Mouse (Mus musculus) intestine, embryonic 14.5 days (tissue): Measurements from ENCODE around the gene Crocc. TPM values are rescaled to one million over a fixed set of nuclear protein-coding genes. Genes with fewer than 3 reads are reported as not detected.
A peak's percentile ranks its signal among the peaks of the same experiment; 100 is the strongest.

ENCODE experiments used
- ATAC-seq: fragments of 200-750 bp; cut with Nextera tagmentation; replicated peaks from 2 replicates; pipeline ENCODE4 v1.8.0; 2017; ENCODE audit warnings: low read depth, moderate number of reproducible peaks, moderate TSS enrichment, moderate library complexity; ENCODE audit not compliant: low FRiP score, low TSS enrichment
- DNase-seq: peaks from one replicate; pipeline ENCODE4 v3.0.0-alpha.2; 2018; ENCODE audit warnings: low spot score
- H3K27ac ChIP-seq: fragments of 300-500 bp; sonication (generic); 2 replicates; pipeline ENCODE4 v1.5.1; 2014; ENCODE audit warnings: low read depth, mild to moderate bottlenecking, control low read depth
- H3K27me3 ChIP-seq: fragments of 300-500 bp; sonication (generic); replicated peaks from 2 replicates; pipeline ENCODE4 v1.6.1; 2014; ENCODE audit warnings: low read length, control low read depth; ENCODE audit not compliant: control insufficient read depth, insufficient read depth
- H3K36me3 ChIP-seq: fragments of 300-500 bp; sonication (generic); 2 replicates; pipeline ENCODE4 v1.6.1; 2014; ENCODE audit warnings: low read length, control low read depth; ENCODE audit not compliant: control insufficient read depth, insufficient read depth
- H3K4me1 ChIP-seq: fragments of 300-500 bp; sonication (generic); replicated peaks from 2 replicates; pipeline ENCODE4 v1.6.1; 2014; ENCODE audit warnings: low read length, control low read depth, mixed read lengths; ENCODE audit not compliant: control insufficient read depth, insufficient read depth
- H3K4me2 ChIP-seq: fragments of 300-500 bp; sonication (generic); 2 replicates; pipeline ENCODE4 v1.6.1; 2014; ENCODE audit warnings: low read length
- H3K4me3 ChIP-seq: fragments of 300-500 bp; sonication (generic); 2 replicates; pipeline ENCODE4 v1.5.1; 2014; ENCODE audit warnings: low read depth, low read length, control low read depth, mixed read lengths
- H3K9ac ChIP-seq: fragments of 300-500 bp; sonication (generic); 2 replicates; pipeline ENCODE4 v1.6.1; 2014; ENCODE audit warnings: mild to moderate bottlenecking, low read length
- H3K9me3 ChIP-seq: fragments of 300-500 bp; sonication (generic); 2 replicates; pipeline ENCODE4 v1.6.1; 2016; ENCODE audit warnings: low read length, control low read depth; ENCODE audit not compliant: control insufficient read depth
- WGBS: fragments of 180-500 bp; shearing (Covaris S2); extraction: QIAGEN DNeasy Blood & Tissue Kit; methylation state at CpG from one replicate; pipeline ENCODE4 v1.1.7; 2014; 5-methylcytosine and 5-hydroxymethylcytosine counted together
- polyA plus RNA-seq: library from polyadenylated mRNA; unstranded; fragments of >200 nt; fragmentation: Nextera tagmentation; extraction: Ambion mirVana; gene quantifications from 2 replicates; pipeline ENCODE4 v1.2.1, GENCODE M21; 2014

Gene Crocc
- polyA plus RNA-seq, 1 experiment from 2014 or later = 6.6 TPM

- ATAC-seq = peak; percentile 70; the same call in 1 of the 2 replicates
- H3K4me3 ChIP-seq = peak overlapping the region; percentile 52
- 2% methylated on average over 31 of the region's 32 CpGs for WGBS
These were observed 529 bp downstream of the Crocc start for GRCm38 (mm10) chr4:141059616-141060425.

GRCm38 (mm10) chr4:141058835-141059234 is 1.5 kb downstream of the Crocc start:
- Histone ChIP-seq H3K36me3 (peaks cover 16% of the 10 kb centered on the region; the same call in 1 of the 2 replicates), H3K27ac (no peak overlapping the region), H3K9me3 (no peaks in the 10 kb centered on the region), H3K9ac (no peak overlapping the region), H3K4me1 (peaks cover 13% of the 10 kb centered on the region; the same call in 1 of the 2 replicates), H3K4me3 (no peak overlapping the region), H3K27me3 (no peaks in the 10 kb centered on the region), H3K4me2 (no peak overlapping the region)
- no peak for DNase-seq
- ATAC-seq = no peak
- WGBS = 72% methylated on average over 9 of the region's 9 CpGs

More at GRCm38 (mm10) chr4:141059616-141060425, 529 bp downstream of the Crocc start:
- peaks cover 11% of the 10 kb centered on the region; the same call in 1 of the 2 replicates for H3K36me3 ChIP-seq
- peak overlapping the region; percentile 59 for H3K4me2 ChIP-seq
- H3K4me1 ChIP-seq = peaks cover 10% of the 10 kb centered on the region; the same call in 1 of the 2 replicates
- peak overlapping the region; percentile 83 for H3K9ac ChIP-seq
- no peaks in the 10 kb centered on the region for H3K9me3 ChIP-seq
- peak overlapping the region; percentile 88 for H3K27ac ChIP-seq
- no peak for DNase-seq
- H3K27me3 ChIP-seq = no peaks in the 10 kb centered on the region

- DNase-seq (no peak), ATAC-seq (no peak)
- no peak overlapping the region for H3K9ac ChIP-seq
- no peak overlapping the region for H3K27ac ChIP-seq
- 97% methylated on average over 10 of the region's 10 CpGs for WGBS
- no peak overlapping the region for H3K4me2 ChIP-seq
- H3K9me3 ChIP-seq = no peaks in the 10 kb centered on the region
- no peaks in the 10 kb centered on the region for H3K27me3 ChIP-seq
- peaks cover 16% of the 10 kb centered on the region; the same call in 1 of the 2 replicates for H3K36me3 ChIP-seq
- H3K4me1 ChIP-seq = peaks cover 15% of the 10 kb centered on the region; the same call in 1 of the 2 replicates
- no peak overlapping the region for H3K4me3 ChIP-seq
These were observed 3.4 kb downstream of the Crocc start for GRCm38 (mm10) chr4:141056970-141057369.

- 46% methylated on average over 17 of the region's 17 CpGs for WGBS
- Histone ChIP-seq H3K27me3 (no peaks in the 10 kb centered on the region), H3K36me3 (peaks cover 18% of the 10 kb centered on the region; the same call in 1 of the 2 replicates), H3K27ac (no peak overlapping the region), H3K9me3 (no peaks in the 10 kb centered on the region), H3K4me1 (peaks cover 5% of the 10 kb centered on the region; the same call in 1 of the 2 replicates), H3K4me3 (no peak overlapping the region), H3K9ac (peak overlapping the region; percentile 20; the same call in 1 of the 2 replicates), H3K4me2 (no peak overlapping the region)
- 0 out of 2 replicates have a peak, but pooled peaks have one; percentile 25 for ATAC-seq
- DNase-seq = no peak
These were observed 6.7 kb downstream of the Crocc start for GRCm38 (mm10) chr4:141053568-141054161.

- H3K9me3 ChIP-seq = no peaks in the 10 kb centered on the region
- H3K27me3 ChIP-seq = no peaks in the 10 kb centered on the region
- H3K27ac ChIP-seq = no peak overlapping the region
- peaks cover 20% of the 10 kb centered on the region; the same call in 1 of the 2 replicates for H3K36me3 ChIP-seq
- WGBS = 55% methylated on average over 8 of the region's 8 CpGs
- ATAC-seq (0 out of 2 replicates have a peak, but pooled peaks have one; percentile 6), DNase-seq (no peak)
- H3K4me2 ChIP-seq = no peak overlapping the region
- H3K4me1 ChIP-seq = peaks cover 5% of the 10 kb centered on the region; the same call in 1 of the 2 replicates
- H3K4me3 ChIP-seq = no peak overlapping the region
- H3K9ac ChIP-seq = no peak overlapping the region
These were observed 7.2 kb downstream of the Crocc start for GRCm38 (mm10) chr4:141053138-141053537.

GRCm38 (mm10) chr4:141052442-141052841 is 7.9 kb downstream of the Crocc start:
- Histone ChIP-seq H3K27me3 (no peaks in the 10 kb centered on the region), H3K27ac (no peak overlapping the region)
- 90% methylated on average over 12 of the region's 12 CpGs for WGBS

GRCm38 (mm10) chr4:141049476-141049835 is 10.9 kb downstream of the Crocc start:
- Histone ChIP-seq H3K4me1 (peaks cover 5% of the 10 kb centered on the region; the same call in 1 of the 2 replicates), H3K36me3 (peaks cover 11% of the 10 kb centered on the region; the same call in 1 of the 2 replicates), H3K9me3 (no peaks in the 10 kb centered on the region), H3K4me3 (no peak overlapping the region), H3K27ac (no peak overlapping the region), H3K27me3 (no peaks in the 10 kb centered on the region), H3K9ac (no peak overlapping the region), H3K4me2 (no peak overlapping the region)
- DNase-seq (no peak), ATAC-seq (no peak)
- 37% methylated on average over 4 of the region's 4 CpGs for WGBS

More at GRCm38 (mm10) chr4:141052442-141052841, 7.9 kb downstream of the Crocc start:
- Histone ChIP-seq H3K9me3 (no peaks in the 10 kb centered on the region), H3K4me3 (no peak overlapping the region), H3K36me3 (peaks cover 20% of the 10 kb centered on the region; the same call in 1 of the 2 replicates), H3K9ac (no peak overlapping the region), H3K4me2 (no peak overlapping the region), H3K4me1 (peaks cover 5% of the 10 kb centered on the region; the same call in 1 of the 2 replicates)
- DNase-seq (no peak), ATAC-seq (no peak)

- H3K36me3 ChIP-seq = peaks cover 7% of the 10 kb centered on the region; the same call in 1 of the 2 replicates
- DNase-seq (no peak), ATAC-seq (no peak)
- H3K9me3 ChIP-seq = no peaks in the 10 kb centered on the region
- 84% methylated on average over 17 of the region's 17 CpGs for WGBS
- no peak overlapping the region for H3K4me3 ChIP-seq
- H3K4me1 ChIP-seq = peaks cover 3% of the 10 kb centered on the region; the same call in 1 of the 2 replicates
- no peak overlapping the region for H3K4me2 ChIP-seq
- no peaks in the 10 kb centered on the region for H3K27me3 ChIP-seq
- H3K27ac ChIP-seq = no peak overlapping the region
- no peak overlapping the region for H3K9ac ChIP-seq
These were observed 11.4 kb downstream of the Crocc start for GRCm38 (mm10) chr4:141048810-141049475.
